Comparison of ENCODE assay signal across 8 mouse cellular contexts in the genomic region with DNA sequence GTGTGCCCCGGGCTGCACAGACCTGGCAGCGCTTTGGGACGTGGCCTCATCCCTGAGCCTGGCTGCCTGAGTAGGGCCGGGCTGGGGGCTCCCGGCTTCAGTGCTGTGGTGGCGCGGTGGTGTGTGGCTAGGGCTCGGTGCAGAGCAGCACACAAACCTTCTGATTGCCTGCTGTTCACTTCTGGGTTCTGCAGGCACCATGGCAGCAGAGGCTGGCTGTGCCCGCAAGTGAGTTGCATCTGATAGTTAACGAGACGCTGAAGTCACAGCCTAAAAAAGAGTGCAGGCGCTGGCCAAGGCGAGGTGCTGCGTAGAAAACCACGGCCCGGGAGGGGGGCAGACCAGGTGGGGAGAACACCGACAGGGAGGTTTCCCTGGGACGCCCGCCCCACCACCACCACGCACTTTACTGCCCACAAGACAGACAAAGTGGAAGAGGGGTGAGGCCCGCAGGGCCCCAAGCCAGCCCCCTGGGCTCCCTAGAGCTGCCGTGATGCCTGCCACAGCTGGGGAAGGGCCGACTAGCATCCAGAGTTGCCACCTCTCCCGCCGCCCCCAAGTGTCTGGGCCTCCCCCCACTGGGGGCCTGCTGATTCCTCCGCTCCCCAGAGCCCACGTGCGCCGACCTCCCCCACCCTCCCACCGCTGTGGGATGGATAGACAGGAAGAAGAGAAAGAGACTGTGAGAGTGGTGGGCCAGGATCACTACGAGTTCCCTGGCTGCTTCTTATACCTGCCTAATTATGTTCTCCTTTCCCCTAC. TPM values are rescaled to one million over a fixed set of nuclear protein-coding genes. Genes with fewer than 3 reads are reported as not detected.
DNase-seq lines count a peak whose midpoint lies in the region; ATAC-seq and TF ChIP-seq lines count a peak whose summit lies in the region.

No protein-coding gene starts in this region.

- no peaks in the 10 kb centered on the region for H3K36me3 ChIP-seq in heart, embryonic 16.5 days (ENCODE audit: control insufficient read depth, insufficient read depth)
- H3K36me3 ChIP-seq in embryonic facial prominence, embryonic 10.5 days (replicated peaks) = no peaks in the 10 kb centered on the region
- no peaks in the 10 kb centered on the region for H3K36me3 ChIP-seq in intestine, embryonic 15.5 days

- DNase-seq in heart, postnatal 14 days = no peak
- peak; percentile 31 for DNase-seq in embryonic facial prominence, embryonic 10.5 days (ENCODE audit: low spot score)
- DNase-seq in naive thymus-derived CD4-positive, alpha-beta T cell, adult 2 months (ENCODE audit: low read depth) = peak; percentile 40
- no peak for DNase-seq in layer of hippocampus, adult 2 months (ENCODE audit: low spot score in 2 of 2)
- no peak for DNase-seq in urinary bladder, adult 2 months (ENCODE audit: low spot score)
- no peak for DNase-seq in layer of hippocampus, adult 9-11 months

- peak overlapping the region; percentile 94 for H3K4me2 ChIP-seq in heart, embryonic 16.5 days (ENCODE audit: low read depth, low read length)
- peak overlapping the region; percentile 72 for H3K4me2 ChIP-seq in intestine, embryonic 15.5 days (replicated peaks)

- H3K9ac ChIP-seq in heart, embryonic 16.5 days (ENCODE audit: low read length) = peak overlapping the region; percentile 68
- peak overlapping the region; percentile 32 for H3K9ac ChIP-seq in intestine, embryonic 15.5 days

- peak overlapping the region; percentile 51 for H3K4me3 ChIP-seq in heart, embryonic 16.5 days (ENCODE audit: low read length)
- H3K4me3 ChIP-seq in embryonic facial prominence, embryonic 10.5 days = peak overlapping the region; percentile 49
- H3K4me3 ChIP-seq in intestine, embryonic 15.5 days (replicated peaks) = peak overlapping the region; percentile 27
- no peak overlapping the region for H3K4me3 ChIP-seq in layer of hippocampus, adult 2 months

- no peaks in the 10 kb centered on the region for H3K27me3 ChIP-seq in heart, embryonic 16.5 days (ENCODE audit: control insufficient read depth, insufficient read depth, low read length)
- no peaks in the 10 kb centered on the region for H3K27me3 ChIP-seq in embryonic facial prominence, embryonic 10.5 days (replicated peaks; ENCODE audit: low read depth, poor library complexity, severe bottlenecking)
- H3K27me3 ChIP-seq in intestine, embryonic 15.5 days (replicated peaks) = no peaks in the 10 kb centered on the region

- H3K9me3 ChIP-seq in heart, embryonic 16.5 days (replicated peaks; ENCODE audit: control insufficient read depth, low read length) = peaks cover 9% of the 10 kb centered on the region
- peaks cover 18% of the 10 kb centered on the region for H3K9me3 ChIP-seq in embryonic facial prominence, embryonic 10.5 days
- no peaks in the 10 kb centered on the region for H3K9me3 ChIP-seq in intestine, embryonic 15.5 days

- intact Hi-C loops in heart, postnatal 14 days (cut with DNase I) = no loop called here

- no peak overlapping the region for H3K27ac ChIP-seq in heart, embryonic 16.5 days (ENCODE audit: low read length)
- peak overlapping the region; percentile 72 for H3K27ac ChIP-seq in embryonic facial prominence, embryonic 10.5 days (replicated peaks)
- H3K27ac ChIP-seq in intestine, embryonic 15.5 days = no peak overlapping the region
- no peak overlapping the region for H3K27ac ChIP-seq in layer of hippocampus, adult 2 months

- 18% methylated on average over 31 of the region's 31 CpGs for WGBS in heart, embryonic 16.5 days
- 34% methylated on average over 31 of the region's 31 CpGs for WGBS in embryonic facial prominence, embryonic 10.5 days
- WGBS in intestine, embryonic 15.5 days = 36% methylated on average over 31 of the region's 31 CpGs

- no peak for TF ChIP-seq CTCF in layer of hippocampus, adult 2 months (conservative IDR thresholded peaks at IDR 0.05)

- peak; percentile 69 for ATAC-seq in heart, embryonic 16.5 days (replicated peaks; ENCODE audit: extremely low read depth, insufficient read depth, low FRiP score)
- peak; percentile 65 for ATAC-seq in intestine, embryonic 15.5 days

- 0 out of 2 replicates have a peak, but pooled peaks cover 5% of the 10 kb centered on the region for H3K4me1 ChIP-seq in heart, embryonic 16.5 days (ENCODE audit: control insufficient read depth, insufficient read depth, low read length)
- H3K4me1 ChIP-seq in embryonic facial prominence, embryonic 10.5 days = peaks cover 8% of the 10 kb centered on the region
- H3K4me1 ChIP-seq in intestine, embryonic 15.5 days (replicated peaks) = no peaks in the 10 kb centered on the region; the same call in 1 of the 2 replicates

RNA-seq across cellular contexts. Expression of a gene that starts 19.2 kb away (rescaled TPM):
- polyA plus RNA-seq in heart, embryonic 16.5 days (2015; fragmentation: Nextera tagmentation; extraction: Ambion mirVana) = 0.06 TPM in 1 of 2 replicates, not detected in the other
- not detected for total RNA-seq in heart, postnatal 14 days (2021)
- polyA plus RNA-seq in embryonic facial prominence, embryonic 10.5 days (2016; fragmentation: Nextera tagmentation; extraction: Ambion mirVana) = not detected in 2 replicates
- polyA plus RNA-seq in intestine, embryonic 15.5 days (2015; fragmentation: Nextera tagmentation; extraction: Ambion mirVana) = not detected in 2 replicates
- not detected for total RNA-seq in layer of hippocampus, adult 2 months (2021)
- polyA plus RNA-seq in urinary bladder, adult 2 months (2012; rRNA removed) = not detected in 2 replicates

RNA-seq across cellular contexts. Expression of a gene that starts 27.8 kb away (rescaled TPM):
- 2.7 and 2.9 TPM in 2 replicates for polyA plus RNA-seq in heart, embryonic 16.5 days (2015; fragmentation: Nextera tagmentation; extraction: Ambion mirVana)
- total RNA-seq in heart, postnatal 14 days (2021) = 10 to 100 TPM; 16.7 to 17.9 TPM
- polyA plus RNA-seq in embryonic facial prominence, embryonic 10.5 days (2016; fragmentation: Nextera tagmentation; extraction: Ambion mirVana) = 2.9 and 3.5 TPM in 2 replicates
- polyA plus RNA-seq in intestine, embryonic 15.5 days (2015; fragmentation: Nextera tagmentation; extraction: Ambion mirVana) = 3.6 and 4.2 TPM in 2 replicates
- 10 to 100 TPM; 25.7 to 31.6 TPM for total RNA-seq in layer of hippocampus, adult 2 months (2021)
- 18.1 and 18.3 TPM in 2 replicates for polyA plus RNA-seq in urinary bladder, adult 2 months (2012; rRNA removed)

RNA-seq across cellular contexts. Expression of a gene that starts 28.2 kb away (rescaled TPM):
- 156 and 167 TPM in 2 replicates for polyA plus RNA-seq in heart, embryonic 16.5 days (2015; fragmentation: Nextera tagmentation; extraction: Ambion mirVana)
- 100 to 1,000 TPM in 1 of 2 experiments, 10 to 100 TPM in 1; 93.5 to 102 TPM for total RNA-seq in heart, postnatal 14 days (2021)
- polyA plus RNA-seq in embryonic facial prominence, embryonic 10.5 days (2016; fragmentation: Nextera tagmentation; extraction: Ambion mirVana) = 231 and 236 TPM in 2 replicates
- 184 and 196 TPM in 2 replicates for polyA plus RNA-seq in intestine, embryonic 15.5 days (2015; fragmentation: Nextera tagmentation; extraction: Ambion mirVana)
- total RNA-seq in layer of hippocampus, adult 2 months (2021) = 10 to 100 TPM; 92.5 to 96.8 TPM
- polyA plus RNA-seq in urinary bladder, adult 2 months (2012; rRNA removed) = 81.7 and 94.0 TPM in 2 replicates

Comparison
In these comparisons a context has a peak if more than half of its experiments do, and no peak if none do; other contexts are left out.
1. DNase-seq: peak in embryonic facial prominence, embryonic 10.5 days (single experiment) and naive thymus-derived CD4-positive, alpha-beta T cell, adult 2 months (single experiment); none in heart, postnatal 14 days (0 of 2), layer of hippocampus, adult 2 months (0 of 2), urinary bladder, adult 2 months (single experiment) and layer of hippocampus, adult 9-11 months (single experiment).